Mouse (Mus musculus): ENCODE measurements at regions not wholly inside any gene's neighbourhood (a gene's known extent, or its start where the extent isn't known, plus 50 kb on each side); places are given as distances from the start of the nearest gene placed in this dataset.

GRCm38 (mm10) chr14:64593564-64593963 is 489.5 kb downstream of the Prss52 start:
- TF ChIP-seq CTCF (IDR thresholded peaks at IDR 0.05; ENCODE audit: borderline replicate concordance, insufficient read depth, low read length) (no peak), POLR2A (IDR thresholded peaks at IDR 0.05; ENCODE audit: low read depth, low read length) (no peak)

All from embryonic fibroblast, embryonic 13.5 days (primary cell).